Mouse (Mus musculus) liver, embryonic 15.5 days (tissue): ENCODE results near the gene Kcnd3. TPM values are rescaled to one million over a fixed set of nuclear protein-coding genes. Genes with fewer than 3 reads are reported as not detected.

ENCODE experiments used
- ATAC-seq: fragments of 200-750 bp; cut with Nextera tagmentation; 2 replicates; pipeline ENCODE4 v1.8.0; 2017; ENCODE audit warnings: moderate number of reproducible peaks, mild to moderate bottlenecking, moderate library complexity; ENCODE audit not compliant: insufficient read depth
- H3K27ac ChIP-seq: fragments of 300-500 bp; sonication (generic); replicated peaks from 2 replicates; pipeline ENCODE4 v1.5.1; 2015; ENCODE audit warnings: mild to moderate bottlenecking, inconsistent platforms
- H3K27me3 ChIP-seq: fragments of 300-500 bp; sonication (generic); 2 replicates; pipeline ENCODE4 v1.6.1; 2015; ENCODE audit warnings: mild to moderate bottlenecking, inconsistent platforms
- H3K36me3 ChIP-seq: fragments of 300-500 bp; sonication (generic); replicated peaks from 2 replicates; pipeline ENCODE4 v1.6.1; 2015; ENCODE audit warnings: moderate library complexity, mild to moderate bottlenecking, inconsistent platforms
- H3K4me1 ChIP-seq: fragments of 300-500 bp; sonication (generic); replicated peaks from 2 replicates; pipeline ENCODE4 v1.6.1; 2015; ENCODE audit warnings: inconsistent platforms
- H3K4me2 ChIP-seq: fragments of 300-500 bp; sonication (generic); 2 replicates; pipeline ENCODE4 v1.6.1; 2015; ENCODE audit warnings: moderate library complexity, mild to moderate bottlenecking, inconsistent platforms
- H3K4me3 ChIP-seq: fragments of 300-500 bp; sonication (generic); replicated peaks from 2 replicates; pipeline ENCODE4 v1.5.1; 2015; ENCODE audit warnings: mild to moderate bottlenecking, inconsistent platforms
- H3K9ac ChIP-seq: fragments of 300-500 bp; sonication (generic); 2 replicates; pipeline ENCODE4 v1.6.1; 2015; ENCODE audit warnings: moderate library complexity, mild to moderate bottlenecking, inconsistent platforms
- H3K9me3 ChIP-seq: fragments of 300-500 bp; sonication (generic); replicated peaks from 2 replicates; pipeline ENCODE4 v1.6.1; 2016; ENCODE audit warnings: inconsistent platforms
- WGBS: fragments of 180-500 bp; shearing (Covaris S2); methylation state at CpG from one replicate; pipeline ENCODE4 v1.1.7; 2015; ENCODE audit warnings: mixed read lengths; ENCODE audit not compliant: insufficient replicate concordance; 5-methylcytosine and 5-hydroxymethylcytosine counted together
- polyA plus RNA-seq: library from polyadenylated mRNA; unstranded; fragments of >200 nt; fragmentation: Nextera tagmentation; extraction: Ambion mirVana; gene quantifications from 2 replicates; pipeline ENCODE4 v1.2.1, GENCODE M21; 2015

Gene Kcnd3
- polyA plus RNA-seq, 1 experiment from 2014 or later: 0.05 TPM

- no peak overlapping the region for H3K4me3 ChIP-seq
- no peaks in the 10 kb centered on the region for H3K36me3 ChIP-seq
- H3K27ac ChIP-seq: no peak overlapping the region
- H3K9ac ChIP-seq: no peak overlapping the region
- 45% methylated on average over 3 of the region's 3 CpGs for WGBS
- no peak overlapping the region for H3K4me2 ChIP-seq
- H3K9me3 ChIP-seq: no peaks in the 10 kb centered on the region
- ATAC-seq: no peak
- no peaks in the 10 kb centered on the region for H3K4me1 ChIP-seq
- H3K27me3 ChIP-seq: no peaks in the 10 kb centered on the region
These were observed 52.1 kb downstream of the Kcnd3 start for GRCm38 (mm10) chr3:105504272-105504671.

GRCm38 (mm10) chr3:105505161-105505872 is 53.2 kb downstream of the Kcnd3 start:
- no peaks in the 10 kb centered on the region for H3K4me1 ChIP-seq
- no peak overlapping the region for H3K27ac ChIP-seq
- no peaks in the 10 kb centered on the region for H3K27me3 ChIP-seq
- WGBS: 70% methylated on average over 15 of the region's 15 CpGs
- H3K4me3 ChIP-seq: no peak overlapping the region
- no peaks in the 10 kb centered on the region for H3K9me3 ChIP-seq
- no peak overlapping the region for H3K9ac ChIP-seq
- no peak overlapping the region for H3K4me2 ChIP-seq
- no peak for ATAC-seq
- H3K36me3 ChIP-seq: no peaks in the 10 kb centered on the region

GRCm38 (mm10) chr3:105505873-105506170 is 53.7 kb downstream of the Kcnd3 start:
- no peak overlapping the region for H3K9ac ChIP-seq
- no peak for ATAC-seq
- H3K4me1 ChIP-seq: no peaks in the 10 kb centered on the region
- no peaks in the 10 kb centered on the region for H3K27me3 ChIP-seq
- H3K4me3 ChIP-seq: no peak overlapping the region
- H3K9me3 ChIP-seq: no peaks in the 10 kb centered on the region
- H3K4me2 ChIP-seq: no peak overlapping the region
- no peak overlapping the region for H3K27ac ChIP-seq
- H3K36me3 ChIP-seq: no peaks in the 10 kb centered on the region
- 72% methylated on average over 7 of the region's 7 CpGs for WGBS

- ATAC-seq: no peak
- H3K9ac ChIP-seq: no peak overlapping the region
- no peak overlapping the region for H3K4me3 ChIP-seq
- WGBS: 70% methylated on average over 4 of the region's 4 CpGs
- H3K4me2 ChIP-seq: no peak overlapping the region
- no peak overlapping the region for H3K27ac ChIP-seq
- no peaks in the 10 kb centered on the region for H3K36me3 ChIP-seq
- no peaks in the 10 kb centered on the region for H3K27me3 ChIP-seq
- H3K4me1 ChIP-seq: no peaks in the 10 kb centered on the region
- no peaks in the 10 kb centered on the region for H3K9me3 ChIP-seq
These were observed 54.5 kb downstream of the Kcnd3 start for GRCm38 (mm10) chr3:105506592-105506991.

GRCm38 (mm10) chr3:105509321-105509720 is 57.2 kb downstream of the Kcnd3 start:
- H3K9me3 ChIP-seq: no peaks in the 10 kb centered on the region
- no peak overlapping the region for H3K4me2 ChIP-seq
- H3K9ac ChIP-seq: no peak overlapping the region
- H3K27me3 ChIP-seq: no peaks in the 10 kb centered on the region
- no peak overlapping the region for H3K27ac ChIP-seq
- H3K4me3 ChIP-seq: no peak overlapping the region
- ATAC-seq: no peak
- H3K36me3 ChIP-seq: no peaks in the 10 kb centered on the region
- no peaks in the 10 kb centered on the region for H3K4me1 ChIP-seq
- 50% methylated on average over 4 of the region's 4 CpGs for WGBS

- Histone ChIP-seq H3K4me3 (no peak overlapping the region), H3K36me3 (no peaks in the 10 kb centered on the region), H3K27me3 (no peaks in the 10 kb centered on the region), H3K4me2 (no peak overlapping the region), H3K27ac (no peak overlapping the region), H3K4me1 (no peaks in the 10 kb centered on the region), H3K9ac (no peak overlapping the region), H3K9me3 (no peaks in the 10 kb centered on the region)
- 24% methylated on average over 2 of the region's 2 CpGs for WGBS
- ATAC-seq: no peak
These were observed 59.7 kb downstream of the Kcnd3 start for GRCm38 (mm10) chr3:105511836-105512235.

GRCm38 (mm10) chr3:105514215-105514614 is 62.1 kb downstream of the Kcnd3 start:
- Histone ChIP-seq H3K4me3 (no peak overlapping the region), H3K9ac (no peak overlapping the region), H3K4me2 (no peak overlapping the region), H3K36me3 (no peaks in the 10 kb centered on the region), H3K27ac (no peak overlapping the region), H3K9me3 (no peaks in the 10 kb centered on the region), H3K4me1 (no peaks in the 10 kb centered on the region), H3K27me3 (no peaks in the 10 kb centered on the region)
- ATAC-seq: no peak
- WGBS: 34% methylated on average over 3 of the region's 3 CpGs

GRCm38 (mm10) chr3:105515035-105515434 is 62.9 kb downstream of the Kcnd3 start:
- H3K4me1 ChIP-seq: no peaks in the 10 kb centered on the region
- no peak overlapping the region for H3K4me3 ChIP-seq
- ATAC-seq: no peak
- no peak overlapping the region for H3K9ac ChIP-seq
- H3K36me3 ChIP-seq: no peaks in the 10 kb centered on the region
- H3K27me3 ChIP-seq: no peaks in the 10 kb centered on the region
- no peak overlapping the region for H3K4me2 ChIP-seq
- no peak overlapping the region for H3K27ac ChIP-seq
- H3K9me3 ChIP-seq: no peaks in the 10 kb centered on the region

- Histone ChIP-seq H3K9ac (no peak overlapping the region), H3K4me2 (no peak overlapping the region), H3K4me1 (no peaks in the 10 kb centered on the region), H3K9me3 (no peaks in the 10 kb centered on the region), H3K27ac (no peak overlapping the region), H3K4me3 (no peak overlapping the region), H3K36me3 (no peaks in the 10 kb centered on the region), H3K27me3 (no peaks in the 10 kb centered on the region)
- no peak for ATAC-seq
- 60% methylated on average over 1 of the region's 1 CpGs for WGBS
These were observed 63.5 kb downstream of the Kcnd3 start for GRCm38 (mm10) chr3:105515640-105516039.

GRCm38 (mm10) chr3:105520446-105520845 is 68.3 kb downstream of the Kcnd3 start:
- 25% methylated on average over 6 of the region's 6 CpGs for WGBS
- Histone ChIP-seq H3K36me3 (no peaks in the 10 kb centered on the region), H3K27ac (no peak overlapping the region), H3K4me1 (no peaks in the 10 kb centered on the region), H3K9me3 (no peaks in the 10 kb centered on the region), H3K4me2 (no peak overlapping the region), H3K4me3 (no peak overlapping the region), H3K27me3 (no peaks in the 10 kb centered on the region), H3K9ac (no peak overlapping the region)
- ATAC-seq: no peak

GRCm38 (mm10) chr3:105521178-105521631 is 69.1 kb downstream of the Kcnd3 start:
- no peaks in the 10 kb centered on the region for H3K36me3 ChIP-seq
- no peaks in the 10 kb centered on the region for H3K27me3 ChIP-seq
- 51% methylated on average over 12 of the region's 12 CpGs for WGBS
- H3K9me3 ChIP-seq: no peaks in the 10 kb centered on the region
- H3K9ac ChIP-seq: no peak overlapping the region
- no peak overlapping the region for H3K27ac ChIP-seq
- ATAC-seq: no peak
- no peak overlapping the region for H3K4me3 ChIP-seq
- no peaks in the 10 kb centered on the region for H3K4me1 ChIP-seq
- H3K4me2 ChIP-seq: no peak overlapping the region

- no peaks in the 10 kb centered on the region for H3K9me3 ChIP-seq
- H3K27ac ChIP-seq: no peak overlapping the region
- no peak overlapping the region for H3K9ac ChIP-seq
- WGBS: 74% methylated on average over 4 of the region's 4 CpGs
- no peak overlapping the region for H3K4me3 ChIP-seq
- no peaks in the 10 kb centered on the region for H3K36me3 ChIP-seq
- no peak for ATAC-seq
- no peaks in the 10 kb centered on the region for H3K27me3 ChIP-seq
- no peak overlapping the region for H3K4me2 ChIP-seq
- no peaks in the 10 kb centered on the region for H3K4me1 ChIP-seq
These were observed 69.5 kb downstream of the Kcnd3 start for GRCm38 (mm10) chr3:105521639-105522038.
